Mouse (Mus musculus) MEL (cell line): ENCODE data around the gene Dgkg. TPM values are rescaled to one million over a fixed set of nuclear protein-coding genes. Genes with fewer than 3 reads are reported as not detected.

ENCODE experiments used
- DNase-seq: peaks from one replicate; pipeline ENCODE4 v3.0.0; 2011; ENCODE audit warnings: low read depth, low spot score
- H3K27ac ChIP-seq: 2 replicates; pipeline ENCODE4 v1.5.1; 2012; ENCODE audit warnings: low read depth, mild to moderate bottlenecking, control low read depth, low read length, moderate library complexity; ENCODE audit not compliant: control insufficient read depth
- H3K27me3 ChIP-seq, 2 experiments: fragments of 150-350 bp in 1 of 2; sonication (generic) in 1 of 2; 2 replicates each; pipeline ENCODE4 v1.6.1; 2012; ENCODE audit warnings: low read length in 2 of 2, mild to moderate bottlenecking in 2 of 2, improper control_type of control experiment in 1 of 2, moderate library complexity in 1 of 2; ENCODE audit not compliant: insufficient read depth in 2 of 2, control insufficient read depth in 1 of 2
- H3K36me3 ChIP-seq, 2 experiments: 2 replicates each; pipeline ENCODE4 v1.6.1; 2012 to 2014; ENCODE audit warnings: low read length in 2 of 2, improper control_type of control experiment in 1 of 2, inconsistent platforms in 1 of 2, mild to moderate bottlenecking in 1 of 2; ENCODE audit not compliant: insufficient read depth in 2 of 2, control insufficient read depth in 1 of 2
- H3K4me1 ChIP-seq, 2 experiments: fragments of 150-350 bp in 1 of 2; sonication (generic) in 1 of 2; 2 replicates each; pipeline ENCODE4 v1.6.1; 2012; ENCODE audit warnings: low read length in 2 of 2, improper control_type of control experiment in 1 of 2, mild to moderate bottlenecking in 1 of 2; ENCODE audit not compliant: insufficient read depth in 2 of 2, control insufficient read depth in 1 of 2
- H3K4me3 ChIP-seq, 2 experiments: fragments of 150-350 bp in 1 of 2; sonication (generic) in 1 of 2; 2 replicates each; pipeline ENCODE4 v1.5.1; 2012; ENCODE audit warnings: low read depth in 2 of 2, low read length in 2 of 2, mild to moderate bottlenecking in 2 of 2, moderate library complexity in 2 of 2, control low read depth in 1 of 2, improper control_type of control experiment in 1 of 2; ENCODE audit not compliant: control insufficient read depth in 1 of 2, insufficient read depth in 1 of 2
- H3K79me2 ChIP-seq: 2 replicates; pipeline ENCODE4 v1.6.1; 2012; ENCODE audit warnings: mild to moderate bottlenecking, low read length, moderate library complexity; ENCODE audit not compliant: control insufficient read depth, poor library complexity, insufficient read depth
- H3K9ac ChIP-seq: 2 replicates; pipeline ENCODE4 v1.6.1; 2012; ENCODE audit warnings: low read depth, mild to moderate bottlenecking, control low read depth, low read length, moderate library complexity; ENCODE audit not compliant: control insufficient read depth, poor library complexity, severe bottlenecking
- H3K9me3 ChIP-seq: fragments of 150-350 bp; sonication (generic); replicated peaks from 2 replicates; pipeline ENCODE4 v1.6.1; 2012; ENCODE audit warnings: mild to moderate bottlenecking, low read length, improper control_type of control experiment, moderate library complexity; ENCODE audit not compliant: insufficient read depth
- ELF1 ChIP-seq: IDR thresholded peaks from 2 replicates; pipeline ENCODE4 v1.6.1; 2014; ENCODE audit warnings: low read depth, mild to moderate bottlenecking, inconsistent platforms, low read length, improper control_type of control experiment, moderate library complexity
- EP300 ChIP-seq, 2 experiments: IDR thresholded peaks; 2 replicates each; pipeline ENCODE4 v1.6.1; 2011; ENCODE audit warnings: improper control_type of control experiment in 2 of 2, low read length in 2 of 2, low read depth in 1 of 2, mild to moderate bottlenecking in 1 of 2
- HCFC1 ChIP-seq: IDR thresholded peaks from 2 replicates; pipeline ENCODE4 v1.6.1; 2012; ENCODE audit warnings: low read depth, mild to moderate bottlenecking, inconsistent platforms, low read length, improper control_type of control experiment, moderate library complexity
- KAT2A ChIP-seq: conservative IDR thresholded peaks from 2 replicates; pipeline ENCODE4 v1.6.1; 2012; ENCODE audit warnings: low read depth, low read length, improper control_type of control experiment, inconsistent platforms
- MAX ChIP-seq: IDR thresholded peaks from 2 replicates; pipeline ENCODE4 v1.6.1; 2011; ENCODE audit warnings: low read length, improper control_type of control experiment
- MEF2A ChIP-seq: IDR thresholded peaks from 2 replicates; pipeline ENCODE4 v1.6.1; 2014; ENCODE audit warnings: low read depth, mild to moderate bottlenecking, inconsistent platforms, low read length, improper control_type of control experiment; ENCODE audit not compliant: poor library complexity, insufficient replicate concordance, severe bottlenecking; ENCODE audit errors: extremely low read depth
- MXI1 ChIP-seq: IDR thresholded peaks from 2 replicates; pipeline ENCODE4 v1.6.1; 2011; ENCODE audit warnings: mild to moderate bottlenecking, low read depth, low read length, improper control_type of control experiment
- NELFE ChIP-seq: IDR thresholded peaks from 2 replicates; pipeline ENCODE4 v1.6.1; 2011; ENCODE audit warnings: low read depth, low read length, improper control_type of control experiment
- RCOR1 ChIP-seq: IDR thresholded peaks from 2 replicates; pipeline ENCODE4 v1.6.1; 2012; ENCODE audit warnings: low read depth, mild to moderate bottlenecking, inconsistent platforms, low read length, improper control_type of control experiment
- SIN3A ChIP-seq: IDR thresholded peaks from 2 replicates; pipeline ENCODE4 v1.6.1; 2012; ENCODE audit warnings: low read length, improper control_type of control experiment, inconsistent platforms
- TAL1 ChIP-seq: IDR thresholded peaks from 2 replicates; pipeline ENCODE4 v1.6.1; 2012; ENCODE audit warnings: mild to moderate bottlenecking, inconsistent platforms, low read length, moderate library complexity, mixed read lengths
- UBTF ChIP-seq: IDR thresholded peaks from 2 replicates; pipeline ENCODE4 v1.6.1; 2012; ENCODE audit warnings: low read depth, mild to moderate bottlenecking, inconsistent platforms, low read length, improper control_type of control experiment, moderate library complexity, borderline replicate concordance; ENCODE audit not compliant: insufficient read depth
- ZMIZ1 ChIP-seq: IDR thresholded peaks from 2 replicates; pipeline ENCODE4 v1.6.1; 2012; ENCODE audit warnings: low read depth, mild to moderate bottlenecking, inconsistent platforms, low read length, improper control_type of control experiment, moderate library complexity
- polyA plus RNA-seq, 2 experiments: library from polyadenylated mRNA; stranded (reverse) in 1 of 2; unstranded in 1 of 2; fragments of >175 nt in 1 of 2; fragments of >200 nt in 1 of 2; gene quantifications; 2 replicates each; pipeline versions ENCODE4 v1.2.1 to v1.2.4; 2012; ENCODE audit warnings: low replicate concordance in 2 of 2, low read depth in 1 of 2; ENCODE audit not compliant: insufficient read length in 2 of 2, insufficient read depth in 1 of 2, missing spikeins in 1 of 2
- total RNA-seq: library from RNA; depleted of rRNA; stranded (reverse); fragments of 300-350 nt; gene quantifications from 2 replicates; pipeline ENCODE4 v1.2.3, GENCODE M21; 2012

Dgkg gene
- total and polyA plus RNA-seq, 3 experiments = not detected

DNA sequence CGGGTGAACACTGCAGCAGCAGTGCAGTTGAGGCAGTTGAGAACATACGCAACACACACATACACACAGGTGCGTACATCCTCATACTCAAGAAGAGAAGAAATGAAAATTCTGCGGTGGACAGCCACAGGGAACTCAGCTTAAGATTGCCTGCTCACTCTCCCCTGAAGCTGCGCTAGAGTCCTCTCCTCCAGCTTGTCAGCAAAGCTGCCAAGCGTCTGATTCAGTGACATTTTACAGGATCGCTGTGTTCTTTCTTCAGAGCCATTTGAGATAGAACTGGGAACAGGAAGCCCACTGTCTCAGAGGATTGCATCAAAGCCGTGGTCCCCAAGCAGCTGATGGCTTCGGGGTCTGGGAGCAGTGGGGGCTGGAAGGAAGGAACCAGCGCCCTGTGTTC, 17.6 kb upstream of the Dgkg start:
- DNase-seq = no peak
- H3K9me3 ChIP-seq = no peaks in the 10 kb centered on the region
- TF ChIP-seq HCFC1 = no peak
- TF ChIP-seq ELF1 = no peak
- TF ChIP-seq MAX = no peak
- TF ChIP-seq UBTF = no peak
- TF ChIP-seq SIN3A = no peak
- TF ChIP-seq, all 39 proteins: peak for 0
- Histone ChIP-seq H3K4me1 (no peaks in the 10 kb centered on the region), H3K4me3 (no peak overlapping the region), H3K27me3 (no peaks in the 10 kb centered on the region), H3K79me2 (no peaks in the 10 kb centered on the region), H3K27ac (no peak overlapping the region), H3K9ac (no peak overlapping the region), H3K36me3 (no peaks in the 10 kb centered on the region)

DNA sequence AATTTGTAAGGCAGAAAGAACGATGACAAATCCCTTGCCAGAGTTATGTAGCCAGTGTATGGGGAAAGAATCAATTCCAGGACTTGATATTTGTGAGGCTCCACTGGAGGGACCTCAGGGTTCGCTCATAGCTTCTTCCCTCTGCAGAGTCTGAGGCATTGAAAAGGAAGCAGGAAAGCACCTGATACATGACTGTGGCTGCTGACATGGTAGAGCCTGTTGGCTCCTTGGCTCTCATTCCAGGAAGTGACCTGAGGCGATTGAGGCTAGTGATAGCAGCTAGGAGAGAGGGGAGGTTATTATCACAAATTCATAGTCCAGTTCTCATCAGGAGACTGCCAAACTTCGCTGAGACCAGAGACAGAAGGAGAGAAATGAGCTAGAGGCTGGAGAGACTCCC, 17.1 kb upstream of the Dgkg start:
- no peak overlapping the region for H3K27ac ChIP-seq
- DNase-seq = no peak
- no peak for TF ChIP-seq ELF1
- no peak for TF ChIP-seq NELFE
- no peak overlapping the region for H3K4me3 ChIP-seq
- no peaks in the 10 kb centered on the region for H3K4me1 ChIP-seq
- no peaks in the 10 kb centered on the region for H3K79me2 ChIP-seq
- no peak overlapping the region for H3K9ac ChIP-seq
- H3K27me3 ChIP-seq = no peaks in the 10 kb centered on the region
- no peaks in the 10 kb centered on the region for H3K36me3 ChIP-seq
- H3K9me3 ChIP-seq = no peaks in the 10 kb centered on the region

DNA sequence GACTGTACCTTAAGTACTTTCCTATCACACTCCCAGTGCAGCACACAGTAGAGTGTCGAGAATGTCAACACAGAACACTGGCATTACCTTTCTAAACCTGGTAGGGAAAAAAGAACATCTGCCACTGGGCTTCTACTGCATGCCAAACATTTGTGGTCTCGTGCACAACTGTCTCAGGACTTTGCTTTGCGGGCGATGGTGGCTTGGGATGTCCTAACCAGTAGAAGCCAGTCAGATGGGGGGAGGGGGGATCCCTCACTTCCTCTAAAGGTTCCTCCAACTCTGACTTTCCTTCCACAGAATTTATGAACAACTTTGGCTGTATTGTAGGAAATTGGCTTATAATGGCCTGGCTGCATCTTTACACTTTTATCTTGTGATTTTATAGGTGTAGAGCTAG, 7.0 kb upstream of the Dgkg start:
- no peak for TF ChIP-seq ZMIZ1
- no peak for TF ChIP-seq TAL1
- TF ChIP-seq EP300 (IDR thresholded peaks at IDR 0.05; ENCODE audit: low read depth in 1 of 2, low read length in 2 of 2) = no peak
- TF ChIP-seq MXI1 = no peak
- TF ChIP-seq MEF2A = no peak
- TF ChIP-seq KAT2A = no peak
- TF ChIP-seq RCOR1 = no peak

More for the DNA sequence above, 7.0 kb upstream of the Dgkg start:
- no peaks in the 10 kb centered on the region for H3K36me3 ChIP-seq
- DNase-seq = no peak
- H3K27me3 ChIP-seq = no peaks in the 10 kb centered on the region; a peak in 1 of 4 replicates
- H3K9ac ChIP-seq = no peak overlapping the region
- H3K9me3 ChIP-seq = no peaks in the 10 kb centered on the region
- no peaks in the 10 kb centered on the region for H3K79me2 ChIP-seq
- no peak overlapping the region for H3K27ac ChIP-seq
- H3K4me1 ChIP-seq = no peaks in the 10 kb centered on the region
- H3K4me3 ChIP-seq = no peak overlapping the region
